Mouse (Mus musculus): ENCODE measurements at regions not wholly inside any gene's neighbourhood (a gene's known extent, or its start where the extent isn't known, plus 50 kb on each side); places are given as distances from the start of the nearest gene placed in this dataset.
A peak's percentile ranks its signal among the peaks of the same experiment; 100 is the strongest.

GRCm38 (mm10) chr2:75142675-75143074, 317.1 kb downstream of the Mtx2 start:
- no peak for DNase-seq (ENCODE audit: low read depth)

- no peak for DNase-seq (ENCODE audit: low read depth)
Measured at GRCm38 (mm10) chr2:75144861-75145260, 319.3 kb downstream of the Mtx2 start.

GRCm38 (mm10) chr2:75146256-75146655, 320.7 kb downstream of the Mtx2 start:
- DNase-seq (ENCODE audit: low read depth), result no peak

- DNase-seq (ENCODE audit: low read depth), result no peak
Measured at GRCm38 (mm10) chr2:75147399-75147798, 321.8 kb downstream of the Mtx2 start.

- no peak for DNase-seq (ENCODE audit: low read depth)
Measured at GRCm38 (mm10) chr2:75147967-75148366, 322.4 kb downstream of the Mtx2 start.

GRCm38 (mm10) chr2:75149036-75149435, 323.4 kb downstream of the Mtx2 start:
- no peak for DNase-seq (ENCODE audit: low read depth)

- DNase-seq (ENCODE audit: low read depth), result no peak
Measured at GRCm38 (mm10) chr2:75149562-75149961, 324.0 kb downstream of the Mtx2 start.

- peak; percentile 19 for DNase-seq (ENCODE audit: low read depth)
Measured at GRCm38 (mm10) chr2:75150986-75151385, 325.4 kb downstream of the Mtx2 start.

- no peak for DNase-seq (ENCODE audit: low read depth)
Measured at GRCm38 (mm10) chr2:75151519-75151918, 325.9 kb downstream of the Mtx2 start.

GRCm38 (mm10) chr2:75152477-75152990, 326.9 kb downstream of the Mtx2 start:
- DNase-seq (ENCODE audit: low read depth), result peak; percentile 24

GRCm38 (mm10) chr2:75154448-75154847, 328.8 kb downstream of the Mtx2 start:
- DNase-seq (ENCODE audit: low read depth), result no peak

- no peak for DNase-seq (ENCODE audit: low read depth)
Measured at GRCm38 (mm10) chr2:75158581-75158980, 333.0 kb downstream of the Mtx2 start.

GRCm38 (mm10) chr2:75161075-75161474, 335.5 kb downstream of the Mtx2 start:
- DNase-seq (ENCODE audit: low read depth), result no peak

GRCm38 (mm10) chr2:75164987-75165386, 339.4 kb downstream of the Mtx2 start:
- DNase-seq (ENCODE audit: low read depth), result no peak

GRCm38 (mm10) chr2:75176267-75176666, 350.7 kb downstream of the Mtx2 start:
- no peak for DNase-seq (ENCODE audit: low read depth)

- DNase-seq (ENCODE audit: low read depth), result no peak
Measured at GRCm38 (mm10) chr2:75183293-75183692, 357.7 kb downstream of the Mtx2 start.

GRCm38 (mm10) chr2:75202587-75203220, 377.1 kb downstream of the Mtx2 start:
- no peak for DNase-seq (ENCODE audit: low read depth)

- no peak for DNase-seq (ENCODE audit: low read depth)
Measured at GRCm38 (mm10) chr2:75208821-75209758, 383.5 kb downstream of the Mtx2 start.

GRCm38 (mm10) chr2:75209790-75210583, 384.4 kb downstream of the Mtx2 start:
- no peak for DNase-seq (ENCODE audit: low read depth)

GRCm38 (mm10) chr2:75216931-75217330, 391.3 kb downstream of the Mtx2 start:
- DNase-seq (ENCODE audit: low read depth), result no peak

- DNase-seq (ENCODE audit: low read depth), result no peak
Measured at GRCm38 (mm10) chr2:75220775-75221359, 395.3 kb downstream of the Mtx2 start.

GRCm38 (mm10) chr2:75224443-75224842, 398.8 kb downstream of the Mtx2 start:
- DNase-seq (ENCODE audit: low read depth), result no peak
